Mouse (Mus musculus): ENCODE measurements at regions not wholly inside any gene's neighbourhood (a gene's known extent, or its start where the extent isn't known, plus 50 kb on each side); places are given as distances from the start of the nearest gene placed in this dataset.

GRCm38 (mm10) chr7:117259151-117259550, 121.6 kb upstream of the Xylt1 start:
- no peak for TF ChIP-seq GATA1 (IDR thresholded peaks at IDR 0.05; ENCODE audit: borderline replicate concordance, low read length)
- TF ChIP-seq CTCF (IDR thresholded peaks at IDR 0.05; ENCODE audit: low read depth, low read length): no peak
- no peak for TF ChIP-seq GATA2 (IDR thresholded peaks at IDR 0.05; ENCODE audit: borderline replicate concordance, low read depth, low read length)
- TF ChIP-seq TAL1 (conservative IDR thresholded peaks at IDR 0.05; ENCODE audit: low read depth, low read length): no peak
- TF ChIP-seq POLR2AphosphoS5 (IDR thresholded peaks at IDR 0.05; ENCODE audit: insufficient replicate concordance, low read depth, low read length): no peak
